Mouse (Mus musculus): ENCODE results near the gene Trim45. TPM values are rescaled to one million over a fixed set of nuclear protein-coding genes. Genes with fewer than 3 reads are reported as not detected.

Trim45 gene
- polyA plus RNA-seq, 1 experiment, result 13.1 TPM

DNA sequence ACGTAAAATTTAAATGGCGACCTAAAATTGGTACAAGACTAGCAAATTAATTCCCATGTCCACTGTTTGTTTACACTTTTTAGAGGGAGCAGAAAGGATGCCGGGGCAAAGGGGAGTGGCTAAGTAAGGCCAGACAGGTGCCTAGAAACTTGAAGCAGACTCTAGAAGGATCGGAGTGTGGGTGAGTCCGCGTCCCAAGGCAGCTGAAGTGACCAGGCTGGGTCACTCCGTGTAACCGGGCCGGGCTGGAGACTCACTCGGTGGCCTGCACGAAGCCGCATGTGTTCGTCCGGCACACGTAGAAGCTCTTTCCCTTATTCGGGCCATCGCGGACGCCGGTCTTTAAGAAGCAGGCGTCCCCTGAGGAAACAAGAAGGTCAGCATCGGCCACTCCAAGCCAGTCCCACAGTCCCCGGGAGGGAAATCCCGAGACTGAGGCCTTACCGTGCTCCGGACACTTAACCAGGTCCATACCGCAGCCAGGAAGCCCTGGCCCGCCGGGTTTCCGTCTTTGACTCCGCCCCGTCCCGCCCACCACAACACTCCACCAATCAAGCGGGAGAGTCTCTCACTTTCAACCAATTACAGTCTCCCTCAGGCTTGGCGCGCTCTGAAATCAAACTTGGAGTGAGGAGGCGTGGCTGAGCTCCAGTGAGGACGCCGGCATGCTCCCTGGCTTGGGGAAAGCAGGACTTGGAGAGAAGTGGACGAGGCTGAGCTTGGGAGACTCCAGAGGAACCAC lies 47.3 kb downstream of the Trim45 start, which contains the start of gene Ttf2:
Gene Ttf2, minus strand, starts transcription at position 488 of the 742 bp plus-strand sequence.
- TF ChIP-seq POLR2A (IDR thresholded peaks at IDR 0.05; ENCODE audit: borderline replicate concordance, extremely low read depth, insufficient read depth, insufficient read length, poor library complexity, severe bottlenecking), result no peak
- no peak for TF ChIP-seq CTCF (IDR thresholded peaks at IDR 0.05; ENCODE audit: borderline replicate concordance, extremely low read depth, insufficient read depth, insufficient read length)
- DNase-seq (ENCODE audit: low read depth), result peak; percentile 97

DNA sequence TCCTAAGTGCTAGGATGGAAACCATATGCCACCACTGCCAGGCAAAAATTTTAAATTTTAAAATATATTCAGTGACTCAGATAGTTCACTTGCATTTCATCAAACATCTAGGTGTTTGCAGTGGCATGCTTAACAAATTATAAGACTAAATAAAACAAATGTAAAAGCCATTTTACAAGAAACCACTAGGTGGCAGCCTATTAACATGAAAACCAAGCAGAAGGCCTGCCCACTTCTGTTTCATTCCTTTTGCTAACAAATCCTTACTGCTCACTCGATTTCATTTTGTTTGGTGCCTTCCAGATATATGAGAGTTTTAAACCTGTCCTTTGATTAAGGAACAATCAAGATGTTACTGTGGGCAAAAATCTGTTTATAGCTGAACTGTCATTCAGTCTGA lies 51.9 kb downstream of the Trim45 start:
- TF ChIP-seq POLR2A (IDR thresholded peaks at IDR 0.05; ENCODE audit: borderline replicate concordance, extremely low read depth, insufficient read depth, insufficient read length, poor library complexity, severe bottlenecking) (no peak), CTCF (IDR thresholded peaks at IDR 0.05; ENCODE audit: borderline replicate concordance, extremely low read depth, insufficient read depth, insufficient read length) (peak; percentile 32; the same call in 1 of the 2 replicates)
- DNase-seq (ENCODE audit: low read depth), result peak; percentile 94

DNA sequence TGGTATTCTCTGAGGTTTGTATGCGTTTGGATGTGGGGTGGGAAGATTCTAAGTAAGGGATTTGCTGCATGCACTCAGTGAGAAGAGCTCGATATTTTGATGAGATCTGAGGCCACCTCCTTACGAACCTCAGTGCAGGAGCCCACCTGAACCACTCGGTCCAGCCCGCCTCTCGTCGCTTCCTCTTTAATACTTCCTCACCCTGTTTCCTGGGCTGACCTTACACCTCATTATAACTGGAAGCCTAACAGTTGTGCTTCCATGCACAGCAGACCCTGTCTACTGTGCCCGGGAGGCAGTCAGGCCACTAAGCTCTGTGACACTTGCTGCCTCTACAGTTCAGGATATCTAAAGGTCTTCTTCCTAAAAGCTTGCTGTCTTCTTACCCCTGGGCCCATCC lies 57.3 kb downstream of the Trim45 start:
- TF ChIP-seq CTCF (IDR thresholded peaks at IDR 0.05; ENCODE audit: borderline replicate concordance, extremely low read depth, insufficient read depth, insufficient read length) (no peak), POLR2A (IDR thresholded peaks at IDR 0.05; ENCODE audit: borderline replicate concordance, extremely low read depth, insufficient read depth, insufficient read length, poor library complexity, severe bottlenecking) (no peak)
- DNase-seq (ENCODE audit: low read depth), result no peak

Other genes starting within 250 kb of the Trim45 start
- gene Man1a2, start 236.7 kb upstream of the Trim45 start, polyA plus RNA-seq (2012; rRNA removed), result 13.5 and 20.1 TPM in 2 replicates
- gene Vtcn1, start 96.7 kb upstream of the Trim45 start, polyA plus RNA-seq (2012; rRNA removed), result 0.05 TPM in 1 of 2 replicates, not detected in the other
- 6.0 and 7.7 TPM in 2 replicates for gene Ttf2, start 47.5 kb downstream of the Trim45 start, polyA plus RNA-seq (2012; rRNA removed)
- 0.08 and 0.14 TPM in 2 replicates for gene Cd101, start 107.4 kb downstream of the Trim45 start, polyA plus RNA-seq (2012; rRNA removed)
- gene Ptgfrn, start 188.1 kb downstream of the Trim45 start, polyA plus RNA-seq (2012; rRNA removed), result 13.6 and 20.8 TPM in 2 replicates

Data from brain, embryonic 14.5 days (tissue).